Mouse (Mus musculus) kidney, postnatal 4 days (tissue): ENCODE measurements around the gene Lypd6.
A peak's percentile ranks its signal among the peaks of the same experiment; 100 is the strongest.

Experiments used
- DNase-seq, 2 experiments: peaks; one replicate each; pipeline ENCODE4 v3.0.0; 2021; ENCODE audit warnings: mixed read lengths in 2 of 2

Gene Lypd6

DNA sequence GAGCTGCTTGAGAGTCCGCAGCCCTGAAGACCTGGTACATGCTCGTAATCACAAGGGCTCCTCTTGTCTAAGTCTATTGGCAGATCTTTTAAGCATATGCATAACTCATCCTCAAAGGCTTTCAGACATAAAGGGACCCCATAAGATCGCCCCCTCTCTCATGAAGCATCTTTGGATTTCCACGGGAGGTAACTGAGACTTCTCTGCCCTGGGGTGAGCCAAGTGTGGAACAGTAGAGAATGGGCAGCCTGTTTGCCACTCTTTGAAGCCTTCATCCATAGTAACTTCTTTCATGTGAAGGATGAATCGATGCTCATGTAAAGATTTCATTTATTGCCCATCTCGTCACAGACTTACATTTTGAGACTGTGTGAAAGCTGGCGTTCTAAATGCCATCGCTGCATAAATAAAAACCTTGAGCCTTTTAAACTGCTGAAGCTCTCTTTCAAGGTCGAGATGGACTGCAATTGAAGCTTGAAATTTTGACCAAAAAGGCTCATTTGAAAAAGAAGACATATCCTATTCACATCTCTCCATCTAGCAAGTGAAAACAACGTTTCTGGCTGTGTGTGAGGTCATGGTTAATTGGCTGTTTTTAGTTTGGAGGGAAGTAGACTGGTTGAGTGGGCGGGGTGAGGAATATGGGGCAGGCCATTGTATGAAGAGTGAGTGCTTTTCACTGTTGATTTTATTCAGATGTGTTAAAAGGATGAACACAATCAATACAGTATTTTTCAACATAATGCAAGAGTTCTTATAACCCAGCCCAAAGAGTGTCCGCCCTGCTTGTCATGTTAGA, 107.7 kb downstream of the Lypd6 start:
- no peak for DNase-seq

- DNase-seq: no peak
Observed at GRCm38 (mm10) chr2:50175709-50176108, 109.5 kb downstream of the Lypd6 start.

GRCm38 (mm10) chr2:50179164-50179563, 112.9 kb downstream of the Lypd6 start:
- no peak for DNase-seq

- no peak for DNase-seq
Observed at GRCm38 (mm10) chr2:50180423-50180822, 114.2 kb downstream of the Lypd6 start.

GRCm38 (mm10) chr2:50181332-50181731, 115.1 kb downstream of the Lypd6 start:
- no peak for DNase-seq

DNA sequence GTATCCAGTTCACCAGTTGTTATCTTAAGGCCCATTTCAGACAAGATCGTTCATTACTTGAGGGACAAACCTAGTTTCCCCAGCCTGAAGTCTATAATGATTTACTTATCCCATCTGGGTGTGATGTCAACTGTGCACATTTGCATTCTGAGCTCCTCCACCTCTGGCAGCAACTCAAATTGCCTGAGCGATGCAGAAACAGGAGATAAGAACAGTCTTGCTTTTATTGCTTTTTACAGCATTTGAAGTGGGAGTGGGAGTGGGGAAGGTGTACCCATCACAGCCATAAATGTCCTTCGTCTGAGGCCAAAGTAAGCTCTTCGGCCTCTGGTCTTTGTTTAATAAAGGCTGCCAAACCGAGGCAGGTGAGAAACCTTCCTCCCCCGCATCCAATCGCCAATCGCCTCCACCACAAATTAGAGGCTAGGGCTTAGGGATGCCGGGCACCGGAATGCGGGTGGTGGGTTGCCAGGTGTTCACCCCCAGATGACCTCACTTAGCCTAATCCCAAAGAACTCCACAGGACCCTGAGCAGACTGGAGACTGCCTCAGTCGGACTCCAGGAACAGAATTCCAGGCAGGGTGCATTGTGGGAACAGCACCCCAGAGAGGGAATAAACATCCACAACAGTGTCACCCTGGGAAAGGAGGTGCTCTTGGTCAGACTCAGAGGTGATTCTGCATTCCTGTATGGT, 120.6 kb downstream of the Lypd6 start:
- peak in 1 of 2 experiments; percentile 57 for DNase-seq

- no peak for DNase-seq
Observed at GRCm38 (mm10) chr2:50188856-50189255, 122.6 kb downstream of the Lypd6 start.

DNA sequence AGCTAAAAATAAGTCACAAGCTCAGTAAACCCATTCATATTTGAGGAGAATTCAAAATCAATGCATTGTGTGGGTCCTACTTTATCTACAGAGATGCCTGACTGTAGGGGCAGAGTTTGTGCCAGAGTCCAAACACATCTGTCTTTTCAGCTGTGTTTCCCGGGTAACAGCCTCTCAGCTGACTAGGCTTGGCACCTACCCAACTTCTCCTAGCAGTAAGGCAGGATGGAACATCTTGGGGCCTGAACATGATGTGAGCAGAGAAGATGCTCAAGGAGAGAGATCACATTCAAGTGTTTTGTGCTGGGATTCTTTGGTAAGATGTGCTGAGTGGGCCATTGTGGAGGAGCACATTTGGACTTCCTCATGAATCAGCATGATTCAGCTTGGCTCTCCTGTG, 130.5 kb downstream of the Lypd6 start:
- no peak for DNase-seq

DNA sequence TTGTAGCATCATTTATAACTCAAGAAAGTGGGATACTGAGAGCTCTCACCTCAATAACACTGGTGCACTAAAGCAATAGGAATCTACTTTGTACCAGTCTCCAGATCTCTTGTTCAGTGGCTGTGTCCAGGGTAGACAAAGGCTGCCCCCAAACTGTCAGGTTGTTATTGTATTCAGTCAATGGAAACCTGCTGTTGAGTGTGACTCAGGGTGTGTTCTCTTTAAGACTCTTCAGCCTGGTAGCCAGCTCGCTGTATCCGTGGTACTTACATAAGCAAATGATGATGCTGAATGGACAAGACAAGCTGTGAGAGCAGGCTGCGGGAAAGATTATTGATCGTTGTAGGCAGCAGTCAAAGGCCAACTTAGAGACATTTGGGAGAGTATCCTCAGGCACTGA, 131.6 kb downstream of the Lypd6 start:
- no peak for DNase-seq

GRCm38 (mm10) chr2:50200541-50200940, 134.3 kb downstream of the Lypd6 start:
- no peak for DNase-seq

GRCm38 (mm10) chr2:50220574-50220973, 154.3 kb downstream of the Lypd6 start:
- DNase-seq: no peak

- no peak for DNase-seq
Observed at GRCm38 (mm10) chr2:50225019-50225418, 158.8 kb downstream of the Lypd6 start.

DNA sequence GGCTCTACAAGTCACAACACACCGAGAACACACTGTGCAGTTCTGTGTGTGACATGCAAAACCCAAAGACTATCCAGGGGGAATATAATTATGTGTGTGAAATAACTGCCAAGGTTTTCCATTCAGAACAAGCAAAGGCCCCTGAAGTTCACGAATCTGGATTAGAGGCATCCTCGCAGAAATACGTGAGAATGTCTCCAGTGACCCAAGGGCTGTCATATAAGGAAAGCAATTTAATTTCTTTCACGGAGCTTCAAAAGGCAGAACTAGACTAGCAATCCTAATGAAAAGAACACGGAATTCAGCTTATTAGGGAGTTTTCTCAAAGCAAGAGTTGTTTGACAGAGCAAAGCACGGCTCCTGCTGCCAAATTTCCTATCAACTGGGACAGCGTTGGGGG, 167.3 kb downstream of the Lypd6 start:
- DNase-seq: peak in 1 of 2 experiments; percentile 6
